Mouse (Mus musculus) neural tube, embryonic 11.5 days (tissue): ENCODE measurements at regions not wholly inside any gene's neighbourhood (a gene's known extent, or its start where the extent isn't known, plus 50 kb on each side); places are given as distances from the start of the nearest gene placed in this dataset. TPM values are rescaled to one million over a fixed set of nuclear protein-coding genes. Genes with fewer than 3 reads are reported as not detected.

Experiments used
- microRNA-seq: library from miRNA; unstranded; fragments of <30 nt; microRNA quantifications from one replicate; pipeline ENCODE4, GENCODE M21; 2016

Small RNA genes lying in the stretch of these regions (microRNA-seq; reads per million reads assigned to microRNA genes)
- not detected for gene Gm22368
- gene Gm44376 = not detected
